Mouse (Mus musculus) embryonic facial prominence, embryonic 11.5 days (tissue): ENCODE measurements at regions not wholly inside any gene's neighbourhood (a gene's known extent, or its start where the extent isn't known, plus 50 kb on each side); places are given as distances from the start of the nearest gene placed in this dataset.

ENCODE experiments used
- ATAC-seq: fragments of 200-750 bp; cut with Nextera tagmentation; replicated peaks from 2 replicates; pipeline ENCODE4 v1.8.0; 2017; ENCODE audit warnings: low read depth; ENCODE audit not compliant: insufficient number of reproducible peaks, low FRiP score, low TSS enrichment
- DNase-seq: peaks from one replicate; pipeline ENCODE4 v3.0.0-alpha.2; 2015; ENCODE audit warnings: low spot score
- H3K27ac ChIP-seq: fragments of 300-500 bp; sonication (generic); replicated peaks from 2 replicates; pipeline ENCODE4 v1.5.1; 2014; ENCODE audit warnings: mild to moderate bottlenecking, low read depth, low read length, control low read depth
- H3K27me3 ChIP-seq: fragments of 300-500 bp; sonication (generic); 2 replicates; pipeline ENCODE4 v1.6.1; 2014; ENCODE audit warnings: mild to moderate bottlenecking, low read length, moderate library complexity, mixed read lengths; ENCODE audit not compliant: control insufficient read depth, insufficient read depth
- H3K36me3 ChIP-seq: fragments of 300-500 bp; sonication (generic); replicated peaks from 2 replicates; pipeline ENCODE4 v1.6.1; 2014; ENCODE audit warnings: low read depth, mild to moderate bottlenecking, low read length, moderate library complexity, mixed read lengths; ENCODE audit not compliant: control insufficient read depth, insufficient read depth
- H3K4me1 ChIP-seq: fragments of 300-500 bp; sonication (generic); 2 replicates; pipeline ENCODE4 v1.6.1; 2014; ENCODE audit warnings: low read length, mixed read lengths; ENCODE audit not compliant: control insufficient read depth, insufficient read depth
- H3K4me2 ChIP-seq: fragments of 300-500 bp; sonication (generic); 2 replicates; pipeline ENCODE4 v1.6.1; 2014; ENCODE audit warnings: low read depth, mild to moderate bottlenecking, control low read depth, low read length, moderate library complexity
- H3K4me3 ChIP-seq: fragments of 300-500 bp; sonication (generic); 2 replicates; pipeline ENCODE4 v1.5.1; 2014; ENCODE audit warnings: low read depth, low read length, control low read depth
- H3K9ac ChIP-seq: fragments of 300-500 bp; sonication (generic); replicated peaks from 2 replicates; pipeline ENCODE4 v1.6.1; 2014; ENCODE audit warnings: mild to moderate bottlenecking, control low read depth, low read length
- H3K9me3 ChIP-seq: fragments of 300-500 bp; sonication (generic); replicated peaks from 2 replicates; pipeline ENCODE4 v1.6.1; 2016; ENCODE audit warnings: mild to moderate bottlenecking, low read length, inconsistent platforms, mixed read lengths; ENCODE audit not compliant: control insufficient read depth
- WGBS: fragments of 180-500 bp; shearing (Covaris S2); extraction: QIAGEN DNeasy Blood & Tissue Kit; methylation state at CpG from one replicate; pipeline ENCODE4 v1.1.7; 2014; 5-methylcytosine and 5-hydroxymethylcytosine counted together

DNA sequence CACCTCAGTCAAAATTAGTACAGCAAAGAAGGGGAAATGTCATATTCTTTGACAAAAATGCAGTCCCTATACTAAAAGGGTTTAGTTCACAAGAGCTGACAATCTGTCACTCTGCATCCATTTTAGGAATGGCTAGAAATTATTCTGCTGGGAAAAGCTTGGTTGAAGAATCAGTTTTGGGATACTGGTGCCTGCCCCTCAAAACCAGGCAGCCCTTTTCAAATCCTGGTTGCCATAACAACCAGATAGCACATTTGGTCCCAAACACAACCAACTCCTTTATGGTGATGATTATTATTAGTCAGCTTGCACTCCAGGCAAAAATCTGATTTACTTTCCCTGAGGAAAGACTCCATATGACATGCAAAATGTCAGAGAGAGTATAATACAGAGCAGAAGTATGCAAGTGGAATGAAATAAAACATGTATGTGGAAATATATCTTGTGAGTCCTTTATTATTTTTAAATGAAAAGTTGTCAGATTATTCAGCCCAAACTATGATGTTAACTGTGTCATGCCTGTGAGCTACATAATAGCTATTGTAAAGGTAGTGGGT, 1034.2 kb upstream of the Cdh8 start:
- Histone ChIP-seq H3K4me3 (no peak overlapping the region), H3K27ac (no peak overlapping the region), H3K9ac (no peak overlapping the region), H3K4me2 (no peak overlapping the region), H3K4me1 (no peaks in the 10 kb centered on the region), H3K9me3 (no peaks in the 10 kb centered on the region), H3K36me3 (no peaks in the 10 kb centered on the region), H3K27me3 (no peaks in the 10 kb centered on the region)
- DNase-seq: no peak
- no peak for ATAC-seq

- Histone ChIP-seq H3K36me3 (no peaks in the 10 kb centered on the region), H3K27ac (no peak overlapping the region), H3K9ac (no peak overlapping the region), H3K4me3 (no peak overlapping the region), H3K4me1 (no peaks in the 10 kb centered on the region), H3K4me2 (no peak overlapping the region), H3K9me3 (no peaks in the 10 kb centered on the region), H3K27me3 (no peaks in the 10 kb centered on the region)
- DNase-seq (peak; percentile 6), ATAC-seq (no peak)
- 47% methylated on average over 2 of the region's 2 CpGs for WGBS
Observed at GRCm38 (mm10) chr8:100446677-100447350, 1030.5 kb upstream of the Cdh8 start.
